Mouse (Mus musculus): ENCODE measurements around the gene Smim4. TPM values are rescaled to one million over a fixed set of nuclear protein-coding genes. Genes with fewer than 3 reads are reported as not detected.
A peak's percentile ranks its signal among the peaks of the same experiment; 100 is the strongest.

Gene Smim4
- polyA plus RNA-seq, 1 experiment from 2014 or later: 54.2 TPM

DNA sequence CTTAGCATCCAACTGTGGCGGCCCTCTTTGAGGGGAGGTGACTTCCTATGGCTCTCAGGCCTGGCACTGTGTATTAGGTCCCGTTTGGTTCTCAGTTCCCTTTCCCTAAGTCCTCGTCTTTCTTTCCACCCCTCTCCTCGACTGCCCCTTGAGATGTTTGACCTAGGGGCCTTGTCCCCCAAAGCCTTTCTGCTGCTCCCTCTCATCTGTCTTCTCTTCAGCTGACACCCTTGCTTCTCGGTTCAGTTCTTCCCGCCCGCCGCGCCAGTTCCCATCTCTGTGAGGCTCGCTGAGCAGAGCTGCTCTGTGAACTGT is 8.5 kb upstream of the Smim4 start:
- Histone ChIP-seq H3K4me1 (peaks cover 19% of the 10 kb centered on the region), H3K27me3 (ENCODE audit: low read depth, poor library complexity, severe bottlenecking) (no peaks in the 10 kb centered on the region), H3K9me3 (replicated peaks) (no peaks in the 10 kb centered on the region), H3K4me3 (no peak overlapping the region), H3K36me3 (peaks cover 99% of the 10 kb centered on the region), H3K27ac (no peak overlapping the region)
- WGBS: 87% methylated on average over 10 of the region's 10 CpGs
- no peak for DNase-seq (ENCODE audit: low spot score)

DNA sequence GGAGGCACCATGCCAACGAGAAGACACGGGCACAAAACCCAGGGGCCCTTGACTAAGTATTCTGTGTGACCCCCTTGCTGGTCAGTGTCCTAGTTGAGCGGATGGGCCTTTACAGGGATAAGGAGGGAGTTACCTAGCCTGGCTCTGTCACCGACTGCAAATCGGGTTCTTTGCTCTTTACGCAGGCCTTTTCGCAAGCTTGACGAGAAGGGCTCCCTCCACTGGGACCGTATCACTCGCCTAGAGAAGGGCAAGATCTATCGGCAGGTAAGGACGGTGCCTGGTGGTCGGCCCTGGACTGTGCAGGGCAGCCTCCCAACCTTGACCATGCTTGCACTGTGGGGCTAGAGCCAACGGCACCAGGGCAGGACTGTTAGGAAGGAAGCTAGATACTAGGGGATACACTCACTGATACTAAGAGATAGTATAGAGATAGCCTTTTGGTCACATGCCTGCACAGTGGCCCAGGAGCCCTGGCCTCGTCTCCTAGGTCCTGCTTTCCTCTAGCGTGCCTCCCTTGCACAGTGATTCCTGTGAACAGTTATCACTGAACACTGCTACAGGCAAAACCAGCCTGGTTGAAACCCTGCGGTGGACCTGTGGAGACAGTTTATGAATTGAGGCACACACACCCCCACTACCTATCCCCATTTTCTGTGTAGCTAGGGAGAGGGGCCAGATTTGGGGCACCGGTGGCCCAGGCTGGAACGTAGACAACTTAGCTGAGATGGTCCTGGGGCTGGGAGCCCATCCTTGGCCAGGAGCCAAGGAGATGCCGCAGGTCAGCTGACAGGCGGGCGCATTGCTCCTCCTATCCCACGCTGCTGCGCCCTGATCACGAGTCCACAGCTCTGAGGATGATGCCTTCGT is 7.9 kb upstream of the Smim4 start:
- no peak for DNase-seq (ENCODE audit: low spot score)
- H3K4me3 ChIP-seq: no peak overlapping the region
- peaks cover 25% of the 10 kb centered on the region for H3K4me1 ChIP-seq
- H3K27me3 ChIP-seq (ENCODE audit: low read depth, poor library complexity, severe bottlenecking): no peaks in the 10 kb centered on the region
- 94% methylated on average over 26 of the region's 26 CpGs for WGBS
- no peak overlapping the region for H3K27ac ChIP-seq
- peaks cover 93% of the 10 kb centered on the region for H3K36me3 ChIP-seq
- no peaks in the 10 kb centered on the region for H3K9me3 ChIP-seq (replicated peaks)

DNA sequence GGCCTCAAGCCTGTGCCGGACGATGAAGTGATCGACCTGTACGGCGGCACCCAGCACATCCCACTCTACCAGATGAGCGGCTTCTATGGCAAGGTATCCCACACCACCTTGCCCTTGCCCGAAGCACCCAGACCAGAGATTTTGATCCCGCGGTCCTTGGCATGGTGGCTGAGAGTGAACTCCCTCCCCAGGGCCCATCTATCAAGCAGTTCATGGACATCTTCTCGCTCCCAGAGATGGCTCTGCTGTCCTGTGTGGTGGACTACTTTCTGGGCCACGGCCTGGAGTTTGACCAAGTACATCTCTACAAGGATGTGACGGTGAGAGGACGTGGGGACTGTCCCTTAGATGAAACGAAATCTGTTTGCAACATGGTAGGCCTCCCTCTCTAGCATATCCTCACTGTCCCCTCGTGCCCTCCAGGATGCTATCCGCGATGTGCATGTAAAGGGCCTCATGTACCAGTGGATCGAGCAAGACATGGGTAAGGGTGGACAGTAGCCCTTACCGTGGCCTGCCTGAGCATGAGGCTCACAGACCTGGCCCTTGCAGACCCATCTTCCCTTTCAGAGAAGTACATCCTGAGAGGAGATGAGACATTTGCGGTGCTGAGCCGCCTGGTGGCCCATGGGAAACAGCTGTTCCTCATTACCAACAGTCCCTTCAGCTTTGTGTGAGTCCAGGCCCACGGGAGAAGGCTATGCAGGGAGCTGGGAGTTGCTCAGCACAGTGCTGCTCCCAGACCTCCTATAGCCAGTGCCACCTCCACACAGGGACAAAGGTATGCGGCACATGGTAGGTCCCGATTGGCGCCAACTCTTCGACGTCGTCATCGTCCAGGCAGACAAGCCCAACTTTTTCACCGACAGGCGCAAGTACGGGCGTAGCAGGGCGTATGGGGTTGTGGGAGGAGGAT is 7.0 kb upstream of the Smim4 start:
- H3K4me1 ChIP-seq: peaks cover 30% of the 10 kb centered on the region
- H3K9me3 ChIP-seq (replicated peaks): no peaks in the 10 kb centered on the region
- H3K27me3 ChIP-seq (ENCODE audit: low read depth, poor library complexity, severe bottlenecking): no peaks in the 10 kb centered on the region
- DNase-seq (ENCODE audit: low spot score): peak; percentile 31
- H3K27ac ChIP-seq: no peak overlapping the region
- WGBS: 93% methylated on average over 34 of the region's 34 CpGs
- H3K4me3 ChIP-seq: no peak overlapping the region
- H3K36me3 ChIP-seq: peaks cover 84% of the 10 kb centered on the region

DNA sequence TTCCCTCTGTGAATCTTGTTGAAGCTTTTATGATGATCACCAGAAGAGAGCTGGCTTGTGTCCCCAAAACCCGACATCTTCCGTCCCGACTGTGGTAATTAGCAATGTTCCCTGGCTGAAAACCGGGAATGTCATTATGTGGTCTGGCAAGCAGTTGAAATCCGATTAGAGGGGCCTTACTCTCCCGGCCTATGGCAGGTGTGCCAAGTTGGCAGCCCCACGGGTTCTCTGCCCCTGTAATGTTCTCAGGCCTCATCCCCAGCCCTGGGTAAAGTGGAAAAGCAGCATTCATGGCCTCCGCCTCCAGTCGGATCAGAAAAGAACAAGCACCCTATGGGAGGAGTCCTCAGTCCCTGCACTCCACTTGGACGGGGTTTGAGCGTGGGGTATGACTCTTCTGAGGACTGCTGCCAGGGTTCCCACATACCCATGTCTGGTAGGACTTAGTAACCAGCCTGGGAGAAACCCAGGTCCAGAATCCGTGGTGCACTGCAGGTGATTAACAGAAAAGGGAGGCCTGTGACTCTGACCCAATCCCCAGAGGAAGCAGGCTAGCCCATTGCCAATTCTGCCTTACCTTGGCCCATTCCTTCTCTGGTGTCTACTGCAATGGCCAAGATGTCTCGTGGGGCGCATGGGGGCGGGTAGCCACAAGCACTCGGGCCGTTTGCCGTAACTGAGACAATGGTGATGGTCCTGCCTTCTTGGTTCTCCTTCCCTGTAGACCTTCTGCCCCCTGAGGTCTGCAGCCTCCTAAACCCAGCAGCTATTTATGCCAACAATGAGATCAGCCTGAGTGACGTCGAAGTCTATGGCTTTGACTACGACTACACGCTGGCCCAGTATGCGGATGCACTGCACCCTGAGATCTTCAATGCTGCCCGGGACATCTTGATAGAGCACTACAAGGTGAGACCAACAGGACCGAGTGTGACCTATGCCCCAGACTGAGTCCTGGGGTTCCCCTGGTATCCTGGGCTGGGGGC is 5.6 kb upstream of the Smim4 start:
- DNase-seq (ENCODE audit: low spot score): no peak
- H3K9me3 ChIP-seq (replicated peaks): no peaks in the 10 kb centered on the region
- H3K27ac ChIP-seq: no peak overlapping the region
- H3K36me3 ChIP-seq: peaks cover 69% of the 10 kb centered on the region
- H3K27me3 ChIP-seq (ENCODE audit: low read depth, poor library complexity, severe bottlenecking): no peaks in the 10 kb centered on the region
- peaks cover 42% of the 10 kb centered on the region for H3K4me1 ChIP-seq
- no peak overlapping the region for H3K4me3 ChIP-seq
- 94% methylated on average over 25 of the region's 25 CpGs for WGBS

DNA sequence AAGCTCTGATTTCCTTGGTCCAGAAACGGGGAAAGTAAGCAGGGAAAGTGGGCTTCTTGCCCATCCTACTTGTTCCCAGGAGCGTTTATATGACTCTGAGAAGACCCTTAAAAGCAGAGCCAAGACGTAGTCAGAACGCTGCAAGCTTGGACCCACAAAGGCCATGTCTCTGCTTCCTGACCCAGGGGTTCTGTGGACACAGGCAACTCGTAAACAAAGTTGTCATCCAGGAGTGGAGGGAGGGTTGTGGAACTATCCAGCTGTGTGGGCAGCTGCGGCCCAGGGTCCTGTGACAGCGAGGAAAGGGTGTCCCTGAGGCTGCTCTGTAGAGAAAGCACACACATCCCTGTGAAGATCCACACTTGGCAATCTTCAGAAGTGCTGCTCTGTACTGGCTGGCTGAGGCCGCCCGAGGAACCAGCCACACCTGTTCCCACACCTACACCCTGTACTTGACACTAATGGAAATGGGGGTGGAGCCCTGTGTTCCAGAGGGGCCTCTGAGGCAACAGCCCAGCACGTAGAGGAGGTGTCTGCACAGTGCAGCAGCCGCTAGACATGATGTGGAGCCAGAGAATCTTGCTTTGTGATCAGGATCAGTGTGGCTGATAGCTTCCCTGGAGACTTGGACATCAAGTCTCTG is 4.4 kb upstream of the Smim4 start:
- 74% methylated on average over 11 of the region's 11 CpGs for WGBS
- Histone ChIP-seq H3K36me3 (peaks cover 58% of the 10 kb centered on the region), H3K27me3 (ENCODE audit: low read depth, poor library complexity, severe bottlenecking) (no peaks in the 10 kb centered on the region), H3K9me3 (replicated peaks) (no peaks in the 10 kb centered on the region), H3K4me3 (peak overlapping the region; percentile 100), H3K27ac (0 out of 2 replicates have a peak overlapping the region, but pooled peaks have one; percentile 28), H3K4me1 (peaks cover 43% of the 10 kb centered on the region)
- no peak for DNase-seq (ENCODE audit: low spot score)

DNA sequence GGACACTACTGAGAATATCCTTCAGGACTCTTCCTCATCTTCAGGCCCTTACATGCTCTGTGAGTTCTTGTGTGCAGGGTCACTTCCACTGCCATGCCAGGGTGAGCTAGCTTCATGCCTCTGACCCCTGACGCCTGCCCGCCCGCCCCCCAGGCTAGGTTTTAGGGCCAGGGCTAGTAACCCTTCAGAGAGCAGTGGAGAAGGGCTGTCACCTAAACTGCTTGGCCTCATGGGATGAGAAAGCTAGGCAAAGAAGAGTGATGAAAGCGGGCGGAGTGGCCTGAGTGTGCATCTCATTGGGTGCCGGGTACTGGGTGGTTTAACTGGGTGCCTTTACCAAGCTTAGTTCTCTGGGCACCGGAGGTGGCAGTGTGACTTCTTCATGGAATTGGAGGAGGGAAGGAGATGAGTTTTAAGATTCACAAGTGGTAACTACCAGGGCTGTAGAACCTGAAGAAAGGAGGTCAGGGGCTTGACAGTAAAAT is 3.8 kb upstream of the Smim4 start:
- peak overlapping the region; percentile 98; the same call in 1 of the 2 replicates for H3K27ac ChIP-seq
- DNase-seq (ENCODE audit: low spot score): no peak
- H3K36me3 ChIP-seq: peaks cover 52% of the 10 kb centered on the region
- peak overlapping the region; percentile 100 for H3K4me3 ChIP-seq
- H3K4me1 ChIP-seq: peaks cover 45% of the 10 kb centered on the region
- WGBS: 84% methylated on average over 7 of the region's 7 CpGs
- H3K27me3 ChIP-seq (ENCODE audit: low read depth, poor library complexity, severe bottlenecking): no peaks in the 10 kb centered on the region
- H3K9me3 ChIP-seq (replicated peaks): no peaks in the 10 kb centered on the region

DNA sequence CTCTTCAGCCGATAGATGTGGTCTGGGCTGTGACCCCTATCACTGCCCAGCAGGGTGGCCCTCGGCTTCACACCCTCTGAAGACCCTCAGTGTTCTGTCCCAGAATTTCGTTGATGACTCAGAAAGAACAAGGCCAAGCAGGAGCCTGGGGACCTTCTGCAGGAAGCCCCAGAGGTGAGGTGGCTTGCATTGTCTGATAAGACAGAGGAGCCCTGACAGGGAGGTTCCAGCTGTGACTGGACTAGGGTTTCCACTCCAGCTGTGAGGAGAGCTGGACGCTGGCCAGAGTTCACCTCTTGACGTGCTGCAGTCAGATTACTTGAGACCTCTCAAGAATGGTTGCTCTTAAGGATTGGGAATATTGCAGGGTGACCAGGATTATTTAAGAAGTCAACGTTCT is 3.3 kb upstream of the Smim4 start:
- no peaks in the 10 kb centered on the region for H3K9me3 ChIP-seq (replicated peaks)
- peak overlapping the region; percentile 100 for H3K4me3 ChIP-seq
- peak; percentile 51 for DNase-seq (ENCODE audit: low spot score)
- no peaks in the 10 kb centered on the region for H3K27me3 ChIP-seq (ENCODE audit: low read depth, poor library complexity, severe bottlenecking)
- H3K4me1 ChIP-seq: peaks cover 50% of the 10 kb centered on the region
- peak overlapping the region; percentile 98 for H3K27ac ChIP-seq
- peaks cover 50% of the 10 kb centered on the region for H3K36me3 ChIP-seq
- WGBS: 12% methylated on average over 6 of the region's 6 CpGs

DNA sequence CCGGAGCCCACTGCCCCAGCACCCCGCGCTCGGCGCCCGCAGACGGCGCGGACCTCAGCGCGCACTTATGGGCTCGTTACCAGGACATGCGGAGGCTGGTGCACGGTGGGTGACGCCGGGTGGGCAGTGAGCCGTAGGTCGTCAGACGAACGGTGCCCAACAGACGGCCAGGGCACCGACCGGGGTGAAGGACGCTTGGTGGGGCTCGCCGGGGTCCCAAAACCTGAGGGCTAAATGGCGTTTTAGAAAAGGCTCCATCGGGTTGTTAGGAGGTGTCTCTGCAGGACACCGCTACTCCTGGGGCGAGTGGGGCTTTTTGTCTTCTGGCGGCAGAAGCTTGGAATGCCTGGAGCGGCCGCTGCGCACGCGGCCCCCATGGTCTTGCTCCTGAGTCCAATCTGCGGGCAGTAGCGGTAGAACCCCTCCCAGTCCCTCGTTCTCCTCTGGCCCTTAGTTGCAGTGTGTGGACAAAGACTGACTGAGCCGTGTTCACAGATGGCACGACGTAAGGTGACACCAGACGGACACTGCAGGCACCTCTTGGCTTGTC is 2.6 kb upstream of the Smim4 start:
- H3K4me1 ChIP-seq: peaks cover 55% of the 10 kb centered on the region
- H3K27ac ChIP-seq: peak overlapping the region; percentile 98
- H3K27me3 ChIP-seq (ENCODE audit: low read depth, poor library complexity, severe bottlenecking): no peaks in the 10 kb centered on the region
- peak; percentile 66 for DNase-seq (ENCODE audit: low spot score)
- no peaks in the 10 kb centered on the region for H3K9me3 ChIP-seq (replicated peaks)
- H3K36me3 ChIP-seq: peaks cover 50% of the 10 kb centered on the region
- WGBS: 0% methylated on average over 43 of the region's 43 CpGs
- peak overlapping the region; percentile 100 for H3K4me3 ChIP-seq

DNA sequence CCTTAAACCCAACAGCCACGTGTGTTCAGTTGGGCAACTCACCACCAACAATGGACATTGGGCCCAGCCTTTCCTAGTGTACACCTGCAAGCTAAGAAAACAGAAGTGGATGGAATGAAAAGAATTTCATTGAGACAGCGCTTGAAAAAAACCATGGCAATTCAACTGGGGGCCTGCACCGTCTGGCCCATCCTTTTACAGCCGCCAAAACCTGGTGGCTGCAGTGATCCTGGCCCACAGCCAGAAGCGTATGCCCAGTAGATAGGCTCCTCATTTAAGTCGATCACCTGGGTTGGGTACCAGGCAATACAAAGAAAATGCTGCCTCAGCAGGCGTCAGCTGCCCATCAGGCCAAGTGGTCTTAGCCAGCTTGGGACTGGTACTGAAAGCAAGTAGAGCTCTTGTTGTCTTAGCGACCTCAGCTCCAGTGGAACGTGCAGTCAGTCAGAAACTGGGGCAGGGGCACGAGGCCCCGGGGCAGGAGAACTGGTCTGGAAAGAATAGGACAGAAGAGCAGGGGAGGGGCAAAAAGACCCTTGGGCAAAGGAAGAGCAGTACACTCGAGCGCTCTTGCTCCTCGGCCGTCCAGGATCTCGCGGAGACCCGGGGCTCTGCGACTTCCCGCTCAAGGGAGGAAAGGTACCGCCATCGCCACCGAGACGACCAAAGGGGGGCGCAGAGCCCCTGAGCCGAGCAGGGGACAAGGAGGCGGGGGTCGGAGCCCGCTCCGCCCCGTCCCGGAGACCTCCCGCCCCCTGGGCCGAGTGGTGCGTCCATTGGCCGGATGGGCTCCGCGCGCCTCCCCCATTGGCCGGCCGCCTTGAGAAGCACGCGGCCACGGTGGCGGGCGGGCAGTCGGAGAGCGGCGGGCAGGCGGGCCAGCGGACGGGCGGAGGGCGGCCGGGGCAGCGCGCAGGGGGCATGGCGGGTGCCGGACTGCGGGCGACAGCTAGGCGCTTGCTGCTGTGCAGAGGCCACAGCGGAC is 1.8 kb upstream of the Smim4 start, which contains the start of gene Nt5dc2:
TSS of gene Nt5dc2 (plus strand) at position 818 of the 985 bp plus-strand sequence.
- Histone ChIP-seq H3K9me3 (replicated peaks) (no peaks in the 10 kb centered on the region), H3K27ac (peak within 1 kb of the TSS; percentile 98), H3K4me3 (peak within 1 kb of the TSS; percentile 100), H3K4me1 (peaks cover 59% of the 10 kb centered on the region), H3K36me3 (peaks cover 49% of the 10 kb centered on the region), H3K27me3 (ENCODE audit: low read depth, poor library complexity, severe bottlenecking) (no peaks in the 10 kb centered on the region)
- DNase-seq (ENCODE audit: low spot score): peak; percentile 95
- WGBS: 6% methylated on average over 62 of the region's 63 CpGs

DNA sequence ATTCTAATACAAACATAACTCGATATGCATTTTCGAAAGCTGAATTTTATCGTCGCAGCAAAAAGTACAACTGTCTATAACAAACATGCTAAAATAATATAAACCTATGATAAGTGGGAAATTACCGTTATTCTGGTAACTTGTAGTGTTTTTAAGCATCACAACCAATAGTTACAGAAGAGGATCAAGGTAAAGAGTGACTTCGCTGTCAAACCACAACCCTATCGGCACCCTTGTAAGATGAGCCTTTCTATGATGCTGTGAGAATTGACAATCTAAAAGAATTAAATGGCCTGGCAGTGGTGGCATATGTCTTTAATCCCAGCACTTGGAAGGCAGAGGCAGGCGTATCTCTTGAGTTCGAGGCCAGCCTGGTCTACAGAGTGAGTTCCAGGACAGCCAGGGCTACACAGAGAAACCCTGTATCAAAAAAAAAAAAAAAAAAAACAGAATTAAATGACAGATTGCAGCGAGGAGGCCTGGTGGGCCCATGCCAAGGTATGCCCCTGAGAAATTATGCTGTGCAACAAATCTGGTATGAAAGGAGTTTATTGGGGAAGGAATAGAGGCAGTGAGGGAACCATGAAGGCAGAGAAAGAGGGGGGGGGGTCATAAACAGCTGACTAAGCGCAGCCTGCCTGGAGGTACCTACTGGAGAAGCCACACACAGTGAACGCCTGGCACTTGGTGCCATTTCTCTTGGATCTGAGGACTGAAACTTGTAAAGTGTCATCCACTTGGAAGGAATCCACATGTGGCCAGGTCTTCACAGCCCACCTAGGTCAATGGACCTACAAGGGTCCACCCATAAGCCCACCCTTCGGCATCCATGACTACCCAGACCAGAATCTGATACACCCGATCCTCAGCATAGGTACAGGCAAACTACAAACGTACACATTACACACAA is 825 bp upstream of the Smim4 start:
- H3K36me3 ChIP-seq: peaks cover 43% of the 10 kb centered on the region
- peaks cover 69% of the 10 kb centered on the region for H3K4me1 ChIP-seq
- 71% methylated on average over 15 of the region's 15 CpGs for WGBS
- no peaks in the 10 kb centered on the region for H3K9me3 ChIP-seq (replicated peaks)
- peak overlapping the region; percentile 98 for H3K27ac ChIP-seq
- H3K27me3 ChIP-seq (ENCODE audit: low read depth, poor library complexity, severe bottlenecking): no peaks in the 10 kb centered on the region
- no peak for DNase-seq (ENCODE audit: low spot score)
- peak overlapping the region; percentile 100 for H3K4me3 ChIP-seq

Measured in limb, embryonic 10.5 days (tissue).